Mouse (Mus musculus): Measurements from ENCODE around the gene Gm3636.
A peak's percentile ranks its signal among the peaks of the same experiment; 100 is the strongest.
"Not testable (repeated sequence)": the region's sequence is repeated elsewhere in the genome, so short reads cannot be mapped to it uniquely, and the experiment has no call there.

Gene Gm3636

GRCm38 (mm10) chr14:6742232-6742631 lies at the start of gene Gm3636:
Gene Gm3636, minus strand, starts transcription at chr14:6742332.
- not testable (repeated sequence) for DNase-seq (ENCODE audit: low spot score in 2 of 2)

- DNase-seq (ENCODE audit: low spot score in 2 of 2) = not testable (repeated sequence)
Measured at GRCm38 (mm10) chr14:6774311-6774710, 32.2 kb upstream of the Gm3636 start, which contains the start of gene Gm8362. Gene Gm8362, minus strand, starts transcription at chr14:6774411.

GRCm38 (mm10) chr14:6757231-6757536 lies 15.1 kb upstream of the Gm3636 start:
- DNase-seq (ENCODE audit: low spot score in 2 of 2) = peak; percentile 1 to 9

- peak; percentile 1 to 2 for DNase-seq (ENCODE audit: low spot score in 2 of 2)
Measured at GRCm38 (mm10) chr14:6756384-6757230, 14.5 kb upstream of the Gm3636 start.

GRCm38 (mm10) chr14:6720151-6720550 lies 22.0 kb downstream of the Gm3636 start, which contains the start of gene Gm8050:
Gene Gm8050, minus strand, starts transcription at chr14:6720251.
- not testable (repeated sequence) for DNase-seq (ENCODE audit: low spot score in 2 of 2)

All from frontal cortex, postnatal 36 days (tissue).